Mouse (Mus musculus): ENCODE results near the gene Zfp9. TPM values are rescaled to one million over a fixed set of nuclear protein-coding genes. Genes with fewer than 3 reads are reported as not detected.

The Zfp9 gene
- polyA plus RNA-seq (2012; rRNA removed), result 3.2 and 3.3 TPM in 2 replicates

DNA sequence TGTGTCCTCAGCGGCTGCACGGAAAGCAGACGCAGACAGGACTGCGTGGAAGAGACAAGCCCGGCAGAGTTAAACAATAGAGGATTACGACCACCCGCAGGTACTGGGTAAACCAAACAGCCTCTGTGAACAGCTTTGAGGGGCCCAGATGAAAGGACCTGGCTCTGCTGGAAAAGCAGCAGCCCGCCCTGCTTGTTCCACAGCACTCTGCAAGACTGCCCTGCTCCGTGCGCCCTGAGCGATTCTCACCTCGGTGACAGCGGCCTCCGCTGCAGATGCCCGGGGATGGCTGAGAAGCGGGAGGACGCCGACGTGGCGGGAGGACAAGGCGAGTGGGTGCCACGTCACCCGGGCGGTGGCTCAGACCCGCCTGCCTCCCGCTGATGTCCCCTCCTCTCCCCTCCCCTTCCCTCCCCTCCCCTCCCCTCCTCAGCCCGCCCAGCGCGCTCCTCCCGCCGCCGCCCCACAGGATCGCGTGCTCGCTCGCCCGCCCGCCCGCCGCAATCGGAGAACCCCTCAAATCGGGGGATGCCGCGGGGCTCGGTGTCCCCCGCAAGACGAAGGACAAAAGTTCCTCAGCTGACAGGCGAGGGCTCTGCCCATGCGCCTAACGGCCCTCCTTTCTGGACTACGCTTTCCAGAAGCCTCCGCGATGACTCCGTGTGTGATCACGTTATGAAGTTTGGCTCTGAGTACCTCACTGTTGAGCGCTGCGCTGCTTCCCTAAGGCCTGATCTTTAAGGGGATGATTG, at the start of gene Zfp9:
Zfp9 (minus strand) TSS at position 364 of the 752 bp plus-strand sequence.
- no peak for DNase-seq (ENCODE audit: low read depth)

DNA sequence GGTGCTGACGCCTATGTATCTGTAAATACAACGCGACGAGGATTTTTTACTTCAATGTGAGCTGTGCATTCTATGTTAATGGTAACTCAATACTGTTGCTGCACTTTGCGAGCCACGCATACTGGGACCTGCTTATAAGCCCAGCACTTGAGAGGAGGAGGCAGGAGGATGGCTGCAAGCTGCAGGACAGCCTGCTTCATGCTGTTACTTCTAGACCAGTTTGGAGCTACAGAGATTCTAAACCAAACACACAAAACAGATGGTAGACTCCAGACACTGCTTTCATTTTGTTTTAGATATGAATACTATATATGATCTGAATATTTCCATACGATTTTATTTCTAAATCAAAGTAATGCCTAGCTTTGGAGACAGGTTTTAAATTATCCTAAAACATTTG, 41.5 kb upstream of the Zfp9 start:
- no peak for DNase-seq (ENCODE audit: low read depth)

DNA sequence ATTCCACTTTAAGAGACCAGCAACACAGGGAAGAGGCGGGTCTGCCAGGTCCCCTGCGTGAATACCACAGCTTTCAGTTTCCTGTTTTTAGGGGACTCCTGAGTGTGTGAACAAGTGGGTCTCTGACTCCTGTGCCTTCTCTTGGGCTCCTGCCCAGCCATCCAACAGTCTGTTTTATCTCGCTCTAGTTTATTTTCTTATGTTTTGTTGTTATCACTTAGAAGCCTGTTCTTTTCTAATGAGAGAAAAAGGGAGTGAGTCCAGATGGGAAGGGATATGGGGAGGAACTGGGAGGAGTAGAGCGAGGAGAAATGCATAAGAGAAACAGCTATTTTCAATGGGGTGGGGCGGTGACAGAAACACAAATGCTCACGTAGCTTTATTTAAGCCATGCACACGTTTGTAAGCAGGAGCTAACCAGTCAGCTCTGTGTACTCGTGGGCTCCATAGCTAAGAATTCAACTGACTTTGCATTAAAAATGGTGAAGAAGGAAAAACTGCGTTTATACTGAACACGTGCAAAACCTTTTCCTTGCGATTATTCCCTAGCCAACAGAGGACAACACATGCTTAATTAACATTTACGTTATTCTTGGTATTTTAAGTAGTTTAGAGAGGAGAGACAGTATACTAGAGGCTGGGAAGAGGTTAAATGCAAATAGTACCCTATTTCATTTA, 34.4 kb upstream of the Zfp9 start:
- no peak for DNase-seq (ENCODE audit: low read depth)

DNA sequence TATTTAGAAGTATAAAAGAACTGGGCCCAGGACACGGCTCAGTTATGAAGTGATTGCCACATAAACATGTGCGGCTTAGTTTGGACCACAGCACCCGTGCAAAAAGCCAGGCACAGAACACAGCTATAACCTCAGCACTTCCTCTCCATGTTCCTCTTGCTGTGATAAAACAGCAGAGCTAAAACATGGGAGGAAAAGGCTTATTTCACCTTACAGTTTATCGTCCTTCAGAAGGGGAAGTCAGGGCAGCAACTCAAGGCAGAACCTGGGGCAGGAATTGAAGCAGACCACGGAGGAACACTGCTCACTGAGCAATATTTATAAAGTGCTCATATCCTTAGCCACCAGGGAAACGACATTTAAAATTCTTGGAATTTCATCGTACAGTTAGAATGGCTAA, 19.9 kb upstream of the Zfp9 start:
- DNase-seq (ENCODE audit: low read depth), result no peak

DNA sequence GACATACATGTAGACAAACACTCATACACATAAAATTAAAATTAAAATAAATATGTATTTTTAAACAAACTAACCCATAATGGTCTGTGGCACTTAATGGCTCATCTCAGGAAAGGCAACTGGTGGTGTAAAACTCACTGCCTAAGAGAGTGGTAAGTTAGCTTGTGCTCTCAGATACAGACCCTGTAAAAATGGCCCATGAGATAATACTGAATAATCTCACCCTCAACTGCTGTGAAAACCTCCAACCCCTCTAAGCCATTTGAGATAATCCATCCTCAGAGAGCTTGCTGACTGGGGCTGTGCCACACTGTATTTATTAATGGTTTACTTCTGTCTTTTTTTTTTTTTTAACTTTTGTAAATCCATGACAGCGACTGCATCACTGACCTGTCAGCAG, 3.0 kb upstream of the Zfp9 start:
- no peak for DNase-seq (ENCODE audit: low read depth)

DNA sequence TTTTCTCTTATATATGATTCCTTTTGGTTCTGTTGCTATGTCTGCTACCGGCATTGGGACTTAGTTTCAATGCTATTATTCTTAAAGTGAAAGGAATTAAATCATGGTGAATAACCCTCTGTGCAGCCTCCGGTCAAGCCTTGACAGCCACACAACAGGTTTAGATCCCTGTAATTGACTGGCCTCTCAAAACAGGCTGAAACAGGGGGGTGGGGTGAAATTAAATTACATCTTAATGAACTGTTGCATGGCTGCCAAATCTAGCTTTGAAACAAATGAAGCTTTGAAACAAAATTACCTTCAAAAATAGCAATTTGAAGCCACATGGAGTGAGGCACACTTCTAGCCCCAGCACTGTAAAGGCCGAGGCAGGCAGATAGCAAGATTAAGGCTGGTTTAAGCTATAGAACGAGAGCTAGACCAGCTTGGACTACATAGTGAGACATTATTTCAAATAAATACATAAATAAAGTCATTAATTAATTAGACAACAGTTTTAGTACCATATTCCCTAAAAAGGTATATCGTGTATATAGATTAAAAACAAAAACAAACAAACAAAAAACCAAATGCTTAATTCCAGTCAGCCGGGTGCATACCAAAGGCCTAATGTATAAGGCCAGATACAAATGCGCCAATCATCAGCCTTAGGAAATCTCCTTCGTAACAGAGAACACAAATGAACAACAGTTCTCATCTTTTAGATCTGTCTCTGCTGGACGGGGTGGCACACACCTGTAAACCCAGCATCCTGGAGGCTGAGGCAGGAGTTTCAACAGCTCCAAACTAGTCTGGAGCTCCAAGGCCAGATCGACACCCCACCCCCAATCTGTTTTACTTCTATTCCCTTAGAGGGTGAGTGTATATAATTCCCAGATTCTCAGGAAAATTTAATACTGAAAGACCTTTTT, 990 bp downstream of the Zfp9 start:
- DNase-seq (ENCODE audit: low read depth), result no peak

DNA sequence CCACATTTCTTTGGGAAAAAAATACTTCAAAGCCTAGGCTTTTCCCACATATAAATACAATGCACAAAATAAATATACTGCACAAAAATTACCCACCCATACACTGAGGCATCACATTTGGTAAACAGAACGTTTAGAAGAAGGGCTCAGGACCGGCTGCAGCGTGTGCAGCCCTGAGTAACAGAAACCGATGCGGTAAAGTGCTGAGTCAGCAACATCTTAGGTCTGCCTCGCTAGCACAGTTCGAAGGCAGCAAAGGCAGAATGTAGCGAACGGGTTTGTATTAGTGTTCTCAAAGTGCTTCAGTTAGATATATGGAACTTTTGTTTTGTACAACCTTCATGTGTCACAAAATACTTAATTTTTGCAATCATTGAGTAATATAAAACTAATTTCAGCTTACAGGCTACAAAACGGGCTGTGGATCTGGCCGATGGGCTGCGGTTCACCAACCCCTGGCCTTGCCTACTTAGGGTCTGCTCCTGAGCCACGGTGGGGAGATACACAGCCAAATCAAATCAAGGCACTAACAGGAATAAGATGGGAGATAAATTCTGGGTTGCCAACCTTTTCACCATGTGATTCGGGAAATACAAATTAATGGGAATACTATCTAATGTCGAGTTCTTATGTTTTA, 16.9 kb downstream of the Zfp9 start:
- DNase-seq (ENCODE audit: low read depth), result no peak

DNA sequence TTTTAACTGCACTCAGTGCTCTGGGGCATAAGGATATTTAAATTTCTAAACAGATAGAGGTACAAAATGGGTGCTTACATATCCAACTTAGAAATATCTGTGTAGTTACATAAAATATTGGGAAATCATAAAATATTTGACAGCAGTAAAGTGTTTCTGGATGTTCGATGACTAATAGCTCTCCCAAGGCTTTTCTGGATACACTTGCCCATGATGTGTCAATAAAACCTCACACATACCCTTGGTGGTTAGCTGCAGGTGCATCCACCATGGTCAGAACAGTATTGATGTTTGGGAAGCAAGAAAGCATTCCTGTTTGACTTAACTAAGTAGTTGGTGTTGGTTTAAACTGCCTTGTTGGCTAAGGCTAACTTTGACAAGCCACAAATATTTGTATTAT, 21.4 kb downstream of the Zfp9 start:
- DNase-seq (ENCODE audit: low read depth), result no peak

DNA sequence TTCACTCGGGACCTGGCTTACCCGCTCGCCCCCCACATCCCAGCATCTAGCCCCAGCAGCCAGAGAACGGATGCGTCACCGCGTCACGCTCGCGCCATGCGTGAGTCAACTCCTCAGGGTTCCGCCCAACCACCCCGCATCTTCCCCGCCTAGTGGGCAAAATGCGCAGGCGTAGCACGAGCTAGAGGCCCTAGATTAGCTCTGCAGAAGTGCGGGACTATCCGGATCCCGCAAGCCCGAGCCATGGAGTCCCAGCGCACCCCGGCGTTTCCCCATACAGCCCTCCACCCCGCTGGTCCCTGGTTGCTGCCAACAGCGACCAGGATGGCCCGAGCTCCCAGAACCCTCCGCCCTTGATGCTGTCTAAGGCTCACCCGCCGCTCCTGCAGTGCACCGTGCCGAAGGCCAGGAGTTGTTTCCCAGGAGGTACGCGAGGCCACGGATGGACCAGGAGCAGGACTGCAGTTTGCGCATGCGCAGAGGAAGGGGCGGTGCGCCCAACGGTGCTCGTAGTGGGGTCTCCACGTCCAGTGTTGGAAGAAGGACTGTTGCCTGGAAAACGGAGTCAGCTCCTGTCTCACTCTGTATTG, 24.0 kb downstream of the Zfp9 start, which contains the start of gene Zfp248:
Zfp248 (minus strand) TSS at position 487 of the 590 bp plus-strand sequence.
- DNase-seq (ENCODE audit: low read depth), result no peak

DNA sequence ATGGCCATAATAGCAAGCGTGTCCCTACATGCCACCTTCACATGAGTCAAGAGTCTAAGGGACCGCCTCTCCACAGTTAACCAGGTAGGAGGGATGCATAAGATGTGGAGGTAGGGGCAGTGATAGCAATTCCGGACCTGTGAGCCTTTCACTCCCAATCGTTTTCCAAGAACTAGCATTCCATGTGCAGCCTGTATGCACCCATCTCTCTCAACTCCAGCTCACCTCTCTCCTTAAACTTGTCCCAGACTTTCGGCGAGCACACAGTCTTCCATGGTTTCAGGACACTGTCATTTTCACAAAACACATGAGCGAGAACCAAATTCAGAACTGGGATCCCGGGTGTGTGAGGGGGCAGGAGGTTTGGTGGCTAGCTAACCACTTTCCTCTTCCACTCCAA, 24.7 kb downstream of the Zfp9 start:
- DNase-seq (ENCODE audit: low read depth), result no peak

DNA sequence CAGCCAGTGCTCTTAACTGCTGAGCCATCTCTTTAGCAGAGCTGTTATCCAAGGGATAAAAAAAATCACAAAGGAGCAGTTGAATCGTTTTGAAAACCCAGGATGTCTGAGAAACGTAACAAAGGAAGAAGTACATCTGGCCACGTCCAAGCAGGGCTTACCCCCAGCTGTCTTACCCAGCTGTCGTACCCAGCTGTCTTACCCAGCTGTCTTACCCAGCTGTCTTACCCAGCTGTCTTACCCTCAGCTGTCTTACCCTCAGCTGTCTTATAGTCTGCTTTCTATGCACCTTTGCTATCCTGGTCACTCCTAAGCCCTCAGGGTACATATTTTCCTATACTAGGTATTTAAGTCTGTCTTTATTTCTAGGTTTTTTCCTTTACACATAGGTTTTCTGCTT, 47.6 kb downstream of the Zfp9 start:
- DNase-seq (ENCODE audit: low read depth), result no peak

DNA sequence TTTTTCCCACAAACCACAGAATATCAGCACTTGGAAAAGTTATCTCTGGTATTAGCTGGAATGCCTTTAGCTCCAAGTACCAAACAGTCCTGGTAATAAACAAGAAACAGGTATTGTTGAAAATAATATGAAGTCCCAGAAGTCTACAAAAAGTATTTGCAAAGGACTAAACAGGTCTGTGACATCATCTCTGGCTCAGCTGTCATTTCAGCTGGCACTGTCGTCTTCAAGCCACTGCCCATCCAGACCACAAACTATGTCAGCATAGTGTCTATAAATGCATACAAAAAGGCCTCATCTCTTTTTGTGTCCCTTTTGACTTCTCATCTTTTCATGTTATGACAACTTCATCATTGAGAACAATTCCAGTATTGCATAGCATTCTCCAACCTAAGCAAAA, 52.5 kb downstream of the Zfp9 start:
- DNase-seq (ENCODE audit: low read depth), result no peak

DNA sequence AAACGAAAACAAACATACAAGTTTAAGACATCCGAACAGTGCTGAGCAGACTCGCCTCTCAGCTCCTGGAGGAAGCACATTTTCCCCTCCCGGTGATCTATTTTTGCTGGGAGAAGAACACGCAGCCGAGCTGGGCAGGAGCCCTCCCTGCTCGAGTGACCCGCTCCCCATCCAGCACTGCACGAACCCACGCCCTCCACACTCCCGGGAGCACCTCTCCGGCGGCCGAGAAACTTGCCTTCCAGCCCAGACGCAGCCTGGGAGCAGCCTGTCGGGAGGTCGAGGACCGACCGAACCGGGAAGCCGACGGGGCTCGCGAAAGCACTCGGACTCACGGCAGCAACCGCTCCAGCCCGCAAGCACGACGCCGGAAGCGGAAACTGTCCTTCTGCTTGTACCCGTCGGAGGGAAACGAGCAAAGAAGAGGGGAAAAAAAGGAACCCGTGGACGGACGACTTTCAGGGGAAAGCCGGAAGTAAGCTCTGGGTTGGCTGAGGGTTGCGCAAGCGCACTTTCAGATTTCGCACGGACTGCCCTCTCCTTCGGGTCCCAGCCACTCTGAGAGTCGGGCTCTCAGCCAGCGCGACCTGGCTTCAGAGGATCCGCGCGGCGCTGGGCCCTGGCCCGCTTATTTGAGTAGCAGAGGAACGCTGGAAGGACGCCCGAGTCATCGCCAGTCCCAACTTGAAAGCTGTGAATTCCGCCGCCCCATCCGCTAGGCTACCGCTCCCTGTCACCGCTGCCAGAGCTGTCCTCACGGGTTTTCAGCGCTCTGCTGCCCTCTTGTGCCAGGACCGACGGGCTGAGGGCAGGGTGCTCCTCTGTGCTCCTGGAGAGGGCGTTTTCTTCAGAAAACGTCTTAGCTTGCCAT, 59.8 kb downstream of the Zfp9 start, which contains the start of gene Bms1:
Bms1 (minus strand) TSS at position 425 of the 871 bp plus-strand sequence.
- peak; percentile 84 for DNase-seq (ENCODE audit: low read depth)

Other genes starting within 250 kb of the Zfp9 start
- gene Bms1, start 59.8 kb downstream of the Zfp9 start, polyA plus RNA-seq (2012; rRNA removed), result 4.3 and 6.5 TPM in 2 replicates
- 1.0 and 1.1 TPM in 2 replicates for gene Zfp248, start 23.8 kb downstream of the Zfp9 start, polyA plus RNA-seq (2012; rRNA removed)
- gene Ankrd26, start 82.9 kb upstream of the Zfp9 start, polyA plus RNA-seq (2012; rRNA removed), result 0.90 and 1.2 TPM in 2 replicates